Mouse (Mus musculus): ENCODE measurements around the gene Vwa7. TPM values are rescaled to one million over a fixed set of nuclear protein-coding genes. Genes with fewer than 3 reads are reported as not detected.
"Not testable (repeated sequence)": the region's sequence is repeated elsewhere in the genome, so short reads cannot be mapped to it uniquely, and the experiment has no call there.

Vwa7 gene
- polyA plus RNA-seq, 1 experiment from 2014 or later: 0.26 TPM

- H3K36me3 ChIP-seq: peaks cover 38% of the 10 kb centered on the region
- no peaks in the 10 kb centered on the region for H3K27me3 ChIP-seq (ENCODE audit: insufficient read depth, poor library complexity, severe bottlenecking)
- 80% methylated on average over 2 of the region's 2 CpGs for WGBS
- DNase-seq (ENCODE audit: low spot score): no peak
- H3K27ac ChIP-seq: no peak overlapping the region
- peaks cover 10% of the 10 kb centered on the region; the same call in 1 of the 2 replicates for H3K4me1 ChIP-seq
- no peak overlapping the region for H3K4me3 ChIP-seq
- H3K9me3 ChIP-seq: no peaks in the 10 kb centered on the region
Observed at GRCm38 (mm10) chr17:34984218-34984617, 32.2 kb upstream of the Vwa7 start.

DNA sequence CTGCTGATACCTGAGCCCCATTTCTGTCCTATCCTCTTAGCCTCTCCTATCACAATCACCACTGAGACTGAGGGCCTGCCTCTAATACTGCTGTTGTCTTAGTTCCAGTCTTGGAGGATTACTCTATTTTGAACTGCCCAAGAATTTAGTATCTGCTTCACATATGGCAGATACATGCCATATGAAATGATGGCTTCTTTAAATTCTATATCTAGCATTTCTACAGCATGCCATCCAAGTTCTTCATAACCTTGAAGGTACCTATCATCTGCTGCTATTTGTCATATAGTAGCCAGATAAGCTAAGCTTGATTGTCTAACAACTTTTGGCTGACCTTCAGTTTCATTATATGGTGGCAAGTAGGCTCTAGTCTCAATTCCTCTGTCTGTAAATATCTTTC lies 21.6 kb upstream of the Vwa7 start:
- Histone ChIP-seq H3K27ac (no peak overlapping the region), H3K27me3 (ENCODE audit: insufficient read depth, poor library complexity, severe bottlenecking) (no peaks in the 10 kb centered on the region), H3K36me3 (peaks cover 38% of the 10 kb centered on the region), H3K9me3 (no peaks in the 10 kb centered on the region), H3K4me3 (no peak overlapping the region), H3K4me1 (peaks cover 16% of the 10 kb centered on the region)
- DNase-seq (ENCODE audit: low spot score): no peak

DNA sequence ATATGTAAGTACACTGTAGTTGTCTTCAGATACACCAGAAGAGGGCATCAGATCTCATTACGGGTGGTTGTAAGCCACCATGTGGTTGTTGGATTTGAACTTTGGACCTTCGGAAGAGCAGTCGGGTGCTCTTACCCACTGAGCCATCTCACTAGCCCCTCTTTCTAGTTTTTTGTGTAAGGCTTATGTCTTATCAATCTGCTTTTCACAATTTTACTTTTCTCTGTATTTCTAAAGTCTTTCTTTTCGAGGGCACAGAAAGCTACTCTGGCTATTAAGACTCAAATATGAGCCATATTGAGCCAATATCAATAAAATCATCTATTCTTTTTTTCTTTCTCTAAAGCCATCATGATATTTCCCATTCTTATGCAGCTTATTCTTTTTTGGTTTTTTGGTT lies 21.2 kb upstream of the Vwa7 start:
- H3K27me3 ChIP-seq (ENCODE audit: insufficient read depth, poor library complexity, severe bottlenecking); H3K9me3 ChIP-seq; H3K27ac ChIP-seq; DNase-seq (ENCODE audit: low spot score); H3K4me3 ChIP-seq: not testable (repeated sequence)
- 93% methylated on average over 4 of the region's 4 CpGs for WGBS
- peaks cover 36% of the 10 kb centered on the region for H3K36me3 ChIP-seq
- peaks cover 20% of the 10 kb centered on the region for H3K4me1 ChIP-seq

- not testable (repeated sequence) for H3K27ac ChIP-seq; DNase-seq (ENCODE audit: low spot score); H3K9me3 ChIP-seq; H3K27me3 ChIP-seq (ENCODE audit: insufficient read depth, poor library complexity, severe bottlenecking); H3K4me3 ChIP-seq
- WGBS: 97% methylated on average over 4 of the region's 4 CpGs
- peaks cover 23% of the 10 kb centered on the region for H3K4me1 ChIP-seq
- peaks cover 30% of the 10 kb centered on the region for H3K36me3 ChIP-seq
Observed at GRCm38 (mm10) chr17:34995927-34996326, 20.5 kb upstream of the Vwa7 start.

DNA sequence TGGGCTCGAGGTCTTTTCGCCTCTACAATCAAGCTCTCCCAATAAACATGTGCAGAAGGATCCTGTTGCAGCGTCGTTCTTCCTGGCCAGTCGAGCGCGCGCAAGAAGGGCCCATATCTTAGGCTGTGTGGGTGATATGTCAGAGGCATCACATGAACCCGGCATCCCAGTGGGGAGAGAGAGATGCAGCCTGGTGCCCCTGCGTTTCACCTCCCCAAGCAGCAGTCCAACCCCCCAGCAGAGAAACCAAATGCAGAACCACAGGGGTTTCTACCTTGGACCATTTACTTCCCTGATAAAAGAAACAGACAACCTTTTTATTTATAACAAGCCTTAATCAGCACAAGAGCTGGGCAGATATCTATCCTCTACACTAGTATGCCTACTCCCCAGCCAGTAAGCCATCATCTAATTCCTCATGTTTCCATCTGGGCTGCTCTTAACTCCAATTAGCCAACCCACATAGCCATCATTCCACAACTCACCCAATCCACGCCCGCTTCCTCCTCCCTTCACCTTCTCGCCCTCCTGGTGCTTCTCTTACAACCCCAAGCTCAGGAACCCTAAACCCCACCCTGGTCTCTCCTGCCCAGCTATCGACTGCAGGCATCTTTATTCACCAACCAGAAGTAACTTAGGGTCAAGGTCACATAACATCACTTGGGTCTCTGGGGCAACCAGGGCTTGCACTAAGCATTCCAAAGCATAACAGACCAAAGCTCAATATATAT lies 19.8 kb upstream of the Vwa7 start:
- no peaks in the 10 kb centered on the region for H3K9me3 ChIP-seq
- no peaks in the 10 kb centered on the region for H3K27me3 ChIP-seq (ENCODE audit: insufficient read depth, poor library complexity, severe bottlenecking)
- peaks cover 26% of the 10 kb centered on the region for H3K4me1 ChIP-seq
- peaks cover 23% of the 10 kb centered on the region for H3K36me3 ChIP-seq
- 87% methylated on average over 13 of the region's 14 CpGs for WGBS
- DNase-seq (ENCODE audit: low spot score): no peak
- H3K27ac ChIP-seq: no peak overlapping the region
- H3K4me3 ChIP-seq: no peak overlapping the region

DNA sequence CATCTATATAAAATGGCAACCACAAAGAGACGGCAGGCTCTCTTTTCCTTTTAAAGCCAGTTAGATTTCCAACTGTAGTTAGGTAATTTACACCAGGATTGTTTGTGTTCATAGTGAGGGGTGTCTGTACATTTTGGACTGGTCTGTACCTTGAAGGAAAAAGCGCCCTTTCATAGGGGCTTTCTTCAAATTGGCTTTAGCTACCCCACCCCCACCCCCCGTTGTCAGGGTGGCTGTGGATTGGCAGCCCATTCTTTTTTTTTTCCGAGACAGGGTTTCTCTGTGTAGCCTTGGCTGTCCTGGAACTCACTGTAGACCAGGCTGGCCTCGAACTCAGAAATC lies 19.3 kb upstream of the Vwa7 start:
- no peak overlapping the region for H3K27ac ChIP-seq
- H3K27me3 ChIP-seq (ENCODE audit: insufficient read depth, poor library complexity, severe bottlenecking): no peaks in the 10 kb centered on the region
- DNase-seq (ENCODE audit: low spot score): no peak
- H3K4me1 ChIP-seq: peaks cover 30% of the 10 kb centered on the region
- 84% methylated on average over 5 of the region's 5 CpGs for WGBS
- H3K4me3 ChIP-seq: no peak overlapping the region
- H3K36me3 ChIP-seq: peaks cover 23% of the 10 kb centered on the region
- no peaks in the 10 kb centered on the region for H3K9me3 ChIP-seq

DNA sequence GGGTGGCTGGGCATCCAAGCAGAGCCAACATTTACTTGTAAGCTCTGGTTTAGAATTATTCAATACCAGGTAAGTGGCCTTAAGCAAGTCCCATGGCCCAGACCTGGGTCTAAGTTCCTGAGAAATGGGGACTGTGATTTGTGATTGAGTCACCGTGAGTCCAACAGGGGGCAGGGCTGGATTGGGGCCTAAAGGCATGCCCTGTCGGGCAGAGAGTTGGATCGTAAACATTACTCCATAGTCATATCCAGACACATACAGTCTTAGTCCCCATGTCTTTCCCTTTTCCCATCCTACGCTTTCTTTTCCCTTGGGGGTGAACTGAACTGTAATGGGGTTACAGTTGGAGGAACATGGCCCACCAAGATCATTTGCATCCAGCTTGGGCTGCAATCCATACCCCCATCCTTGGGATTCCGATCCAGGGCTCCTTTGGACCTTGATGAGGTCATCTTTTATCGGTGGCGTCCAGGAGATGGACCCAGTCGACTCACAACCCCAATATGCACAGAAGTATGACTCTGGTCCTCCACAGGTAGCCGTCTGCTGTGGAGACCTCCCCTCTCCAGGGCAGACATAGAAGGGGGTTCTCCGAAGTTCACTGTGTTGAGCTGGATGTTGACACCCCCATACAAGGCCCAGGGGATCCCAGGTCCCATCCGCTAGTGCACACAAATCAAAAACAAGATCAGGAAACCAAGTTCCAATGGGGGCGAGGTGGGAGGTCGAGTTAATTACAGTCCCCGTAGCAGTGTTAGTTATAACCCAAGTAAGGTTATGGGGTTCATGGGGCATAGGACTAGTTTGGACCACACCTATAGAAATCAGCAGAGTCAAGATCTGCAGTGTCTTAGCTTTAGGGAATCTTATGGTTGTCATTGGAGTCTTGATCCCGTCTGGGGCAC lies 17.6 kb upstream of the Vwa7 start:
- peak overlapping the region; percentile 75 for H3K4me3 ChIP-seq
- peaks cover 44% of the 10 kb centered on the region for H3K4me1 ChIP-seq
- DNase-seq (ENCODE audit: low spot score): no peak

GRCm38 (mm10) chr17:34999871-35000716 lies 16.3 kb upstream of the Vwa7 start:
- not testable (repeated sequence) for DNase-seq (ENCODE audit: low spot score); H3K9me3 ChIP-seq; H3K27me3 ChIP-seq (ENCODE audit: insufficient read depth, poor library complexity, severe bottlenecking)
- Histone ChIP-seq H3K4me1 (peaks cover 50% of the 10 kb centered on the region), H3K36me3 (peaks cover 33% of the 10 kb centered on the region), H3K27ac (peak overlapping the region; percentile 98), H3K4me3 (peak overlapping the region; percentile 75)
- 24% methylated on average over 29 of the region's 32 CpGs for WGBS

More for the DNA sequence above, 17.6 kb upstream of the Vwa7 start:
- Histone ChIP-seq H3K27me3 (ENCODE audit: insufficient read depth, poor library complexity, severe bottlenecking) (no peaks in the 10 kb centered on the region), H3K27ac (peak overlapping the region; percentile 88), H3K9me3 (no peaks in the 10 kb centered on the region), H3K36me3 (peaks cover 21% of the 10 kb centered on the region)
- 90% methylated on average over 15 of the region's 15 CpGs for WGBS

DNA sequence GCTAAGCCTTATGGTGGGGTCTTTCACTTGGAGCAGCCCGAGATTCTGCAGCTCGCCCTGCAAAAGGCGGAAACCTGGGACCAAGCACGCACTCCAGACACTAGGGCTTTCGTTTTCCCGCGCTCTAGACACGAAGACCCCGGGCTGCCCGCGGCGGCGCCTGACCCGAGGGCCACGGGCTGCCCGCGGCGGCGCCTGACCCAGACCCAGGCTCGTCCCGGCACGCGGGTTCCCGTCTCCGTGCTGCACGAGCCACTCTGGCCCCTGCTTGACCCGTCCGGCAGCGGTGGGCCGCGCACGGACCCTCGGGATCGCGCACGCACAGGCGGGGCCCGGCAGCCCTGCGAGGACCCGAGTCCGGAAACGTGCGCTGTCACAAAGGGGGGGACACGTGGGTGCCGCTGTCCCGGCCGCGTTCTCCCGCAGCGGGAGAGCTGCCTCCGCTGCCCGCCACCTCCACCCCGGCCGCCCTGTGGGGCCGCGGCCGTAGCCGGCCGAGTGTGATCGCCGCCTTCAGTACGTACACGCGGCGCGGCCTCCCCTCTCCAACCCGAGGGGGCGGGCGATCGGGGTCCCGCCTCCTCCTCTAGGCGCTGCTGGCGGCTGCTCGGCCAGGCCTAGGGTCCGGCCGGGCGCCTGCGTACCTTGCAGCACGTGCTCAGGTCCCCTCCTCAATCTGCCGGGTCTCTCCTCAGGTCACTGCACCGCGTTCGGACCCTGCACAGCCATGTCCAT lies 15.5 kb upstream of the Vwa7 start, which contains the start of gene Vars:
Gene Vars (plus strand): TSS at position 271 of the 735 bp plus-strand sequence.
- Histone ChIP-seq H3K27me3 (ENCODE audit: insufficient read depth, poor library complexity, severe bottlenecking) (no peaks in the 10 kb centered on the region), H3K9me3 (no peaks in the 10 kb centered on the region), H3K27ac (peak within 1 kb of the TSS; percentile 98), H3K4me3 (peak within 1 kb of the TSS; percentile 75), H3K36me3 (peaks cover 38% of the 10 kb centered on the region), H3K4me1 (peaks cover 50% of the 10 kb centered on the region)
- under 1% methylated on average over 83 of the region's 83 CpGs for whole genome bisulfite sequencing
- peak; percentile 96 for DNase-seq (ENCODE audit: low spot score)

GRCm38 (mm10) chr17:35001452-35002152 lies 14.8 kb upstream of the Vwa7 start:
- no peaks in the 10 kb centered on the region for H3K9me3 ChIP-seq
- peak overlapping the region; percentile 98 for H3K27ac ChIP-seq
- no peaks in the 10 kb centered on the region for H3K27me3 ChIP-seq (ENCODE audit: insufficient read depth, poor library complexity, severe bottlenecking)
- peak overlapping the region; percentile 75 for H3K4me3 ChIP-seq
- WGBS: under 1% methylated on average over 35 of the region's 35 CpGs
- no peak for DNase-seq (ENCODE audit: low spot score)
- H3K36me3 ChIP-seq: peaks cover 41% of the 10 kb centered on the region
- H3K4me1 ChIP-seq: peaks cover 50% of the 10 kb centered on the region

- Histone ChIP-seq H3K9me3 (no peaks in the 10 kb centered on the region), H3K27ac (peak overlapping the region; percentile 98), H3K27me3 (ENCODE audit: insufficient read depth, poor library complexity, severe bottlenecking) (no peaks in the 10 kb centered on the region), H3K36me3 (peaks cover 49% of the 10 kb centered on the region), H3K4me1 (peaks cover 50% of the 10 kb centered on the region), H3K4me3 (peak overlapping the region; percentile 75)
- 14% methylated on average over 12 of the region's 12 CpGs for WGBS
- no peak for DNase-seq (ENCODE audit: low spot score)
Observed at GRCm38 (mm10) chr17:35002153-35002865, 14.1 kb upstream of the Vwa7 start.
